Comparison of ENCODE assay signal across 8 mouse cellular contexts in genomic region chr17:70129151-70129550, GRCm38 (mm10).
"Had no signal": no experiment of that assay in that cellular context is flagged by ENCODE, and none has a peak within 500 bp of the region (broad histone marks: within the 10 kb centered on the region; RNA-seq: fewer than 3 reads in every experiment).

No protein-coding gene starts in this region.

- ATAC-seq: liver, postnatal 0 days; midbrain, embryonic 15.5 days had no signal

- DNase-seq: kidney, postnatal 25 days; liver; liver, embryonic 13.5 days; liver, postnatal 0 days; lung, postnatal 14 days; thymus, adult 18-20 months; thymus, postnatal 14 days had no signal
